Mouse (Mus musculus) midbrain, embryonic 13.5 days (tissue): ENCODE data around the gene Ccr8. TPM values are rescaled to one million over a fixed set of nuclear protein-coding genes. Genes with fewer than 3 reads are reported as not detected.

Source experiments
- ATAC-seq: fragments of 200-750 bp; cut with Nextera tagmentation; 2 replicates; pipeline ENCODE4 v1.8.0; 2017; ENCODE audit warnings: mild to moderate bottlenecking, moderate TSS enrichment, moderate library complexity
- H3K27ac ChIP-seq: fragments of 300-500 bp; sonication (generic); 2 replicates; pipeline ENCODE4 v1.5.1; 2015; ENCODE audit warnings: inconsistent platforms, mild to moderate bottlenecking, moderate library complexity
- H3K27me3 ChIP-seq: fragments of 300-500 bp; sonication (generic); 2 replicates; pipeline ENCODE4 v1.6.1; 2015; ENCODE audit warnings: mild to moderate bottlenecking, inconsistent platforms
- H3K36me3 ChIP-seq: fragments of 300-500 bp; sonication (generic); 2 replicates; pipeline ENCODE4 v1.6.1; 2015; ENCODE audit warnings: mild to moderate bottlenecking, inconsistent platforms
- H3K4me1 ChIP-seq: fragments of 300-500 bp; sonication (generic); replicated peaks from 2 replicates; pipeline ENCODE4 v1.6.1; 2015; ENCODE audit warnings: inconsistent platforms
- H3K4me2 ChIP-seq: fragments of 300-500 bp; sonication (generic); replicated peaks from 2 replicates; pipeline ENCODE4 v1.6.1; 2015; ENCODE audit warnings: moderate library complexity, mild to moderate bottlenecking, inconsistent platforms
- H3K4me3 ChIP-seq: fragments of 300-500 bp; sonication (generic); replicated peaks from 2 replicates; pipeline ENCODE4 v1.5.1; 2015; ENCODE audit warnings: mild to moderate bottlenecking, inconsistent platforms
- H3K9ac ChIP-seq: fragments of 300-500 bp; sonication (generic); replicated peaks from 2 replicates; pipeline ENCODE4 v1.6.1; 2015; ENCODE audit warnings: mild to moderate bottlenecking, inconsistent platforms
- H3K9me3 ChIP-seq: fragments of 300-500 bp; sonication (generic); 2 replicates; pipeline ENCODE4 v1.6.1; 2016; ENCODE audit warnings: mild to moderate bottlenecking, inconsistent platforms
- WGBS: fragments of 180-500 bp; shearing (Covaris S2); methylation state at CpG from one replicate; pipeline ENCODE4 v1.1.7; 2015; 5-methylcytosine and 5-hydroxymethylcytosine counted together
- polyA plus RNA-seq: library from polyadenylated mRNA; unstranded; fragments of >200 nt; fragmentation: Nextera tagmentation; extraction: Ambion mirVana; gene quantifications from 2 replicates; pipeline ENCODE4 v1.2.1, GENCODE M21; 2015

The Ccr8 gene
- polyA plus RNA-seq, 1 experiment from 2014 or later: not detected

- H3K4me2 ChIP-seq: no peak overlapping the region
- H3K9me3 ChIP-seq: no peaks in the 10 kb centered on the region
- ATAC-seq: peak; percentile 62
- no peak overlapping the region for H3K4me3 ChIP-seq
- 26% methylated on average over 3 of the region's 3 CpGs for WGBS
- no peaks in the 10 kb centered on the region for H3K27me3 ChIP-seq
- no peaks in the 10 kb centered on the region for H3K4me1 ChIP-seq
- H3K36me3 ChIP-seq: no peaks in the 10 kb centered on the region
- no peak overlapping the region for H3K27ac ChIP-seq
- no peak overlapping the region for H3K9ac ChIP-seq
These were observed 18.7 kb upstream of the Ccr8 start for GRCm38 (mm10) chr9:120073169-120073568.

- Histone ChIP-seq H3K4me3 (no peak overlapping the region), H3K36me3 (no peaks in the 10 kb centered on the region), H3K27ac (no peak overlapping the region), H3K4me2 (no peak overlapping the region), H3K9me3 (no peaks in the 10 kb centered on the region), H3K27me3 (no peaks in the 10 kb centered on the region), H3K9ac (no peak overlapping the region), H3K4me1 (no peaks in the 10 kb centered on the region)
- 90% methylated on average over 7 of the region's 7 CpGs for WGBS
- no peak for ATAC-seq
These were observed 17.4 kb upstream of the Ccr8 start for GRCm38 (mm10) chr9:120074516-120074915.

- no peaks in the 10 kb centered on the region for H3K4me1 ChIP-seq
- ATAC-seq: no peak
- H3K27me3 ChIP-seq: no peaks in the 10 kb centered on the region
- H3K9ac ChIP-seq: no peak overlapping the region
- H3K27ac ChIP-seq: no peak overlapping the region
- no peak overlapping the region for H3K4me3 ChIP-seq
- H3K9me3 ChIP-seq: no peaks in the 10 kb centered on the region
- WGBS: 76% methylated on average over 3 of the region's 3 CpGs
- no peak overlapping the region for H3K4me2 ChIP-seq
- no peaks in the 10 kb centered on the region for H3K36me3 ChIP-seq
These were observed 13.7 kb upstream of the Ccr8 start for GRCm38 (mm10) chr9:120078241-120078640.

GRCm38 (mm10) chr9:120079901-120080300 lies 12.0 kb upstream of the Ccr8 start:
- 75% methylated on average over 7 of the region's 7 CpGs for WGBS
- Histone ChIP-seq H3K36me3 (no peaks in the 10 kb centered on the region), H3K27me3 (no peaks in the 10 kb centered on the region), H3K9me3 (no peaks in the 10 kb centered on the region), H3K9ac (no peak overlapping the region), H3K27ac (no peak overlapping the region), H3K4me2 (no peak overlapping the region), H3K4me3 (no peak overlapping the region), H3K4me1 (no peaks in the 10 kb centered on the region)
- ATAC-seq: no peak

- Histone ChIP-seq H3K27ac (no peak overlapping the region), H3K4me3 (no peak overlapping the region), H3K27me3 (no peaks in the 10 kb centered on the region), H3K4me2 (no peak overlapping the region), H3K36me3 (no peaks in the 10 kb centered on the region), H3K4me1 (no peaks in the 10 kb centered on the region), H3K9me3 (no peaks in the 10 kb centered on the region), H3K9ac (no peak overlapping the region)
- WGBS: 87% methylated on average over 8 of the region's 8 CpGs
- ATAC-seq: no peak
These were observed 11.3 kb upstream of the Ccr8 start for GRCm38 (mm10) chr9:120080546-120081108.

GRCm38 (mm10) chr9:120081247-120081646 lies 10.7 kb upstream of the Ccr8 start:
- ATAC-seq: no peak
- H3K27ac ChIP-seq: no peak overlapping the region
- H3K4me2 ChIP-seq: no peak overlapping the region
- 73% methylated on average over 6 of the region's 6 CpGs for WGBS
- no peaks in the 10 kb centered on the region for H3K36me3 ChIP-seq
- no peaks in the 10 kb centered on the region for H3K4me1 ChIP-seq
- no peak overlapping the region for H3K4me3 ChIP-seq
- H3K9ac ChIP-seq: no peak overlapping the region
- H3K9me3 ChIP-seq: no peaks in the 10 kb centered on the region
- H3K27me3 ChIP-seq: no peaks in the 10 kb centered on the region

- Histone ChIP-seq H3K4me1 (no peaks in the 10 kb centered on the region), H3K9ac (no peak overlapping the region), H3K4me3 (no peak overlapping the region), H3K27ac (no peak overlapping the region), H3K36me3 (no peaks in the 10 kb centered on the region), H3K27me3 (no peaks in the 10 kb centered on the region), H3K9me3 (no peaks in the 10 kb centered on the region), H3K4me2 (no peak overlapping the region)
- 75% methylated on average over 5 of the region's 5 CpGs for WGBS
- no peak for ATAC-seq
These were observed 9.9 kb upstream of the Ccr8 start for GRCm38 (mm10) chr9:120081967-120082366.

- no peaks in the 10 kb centered on the region for H3K27me3 ChIP-seq
- H3K4me3 ChIP-seq: no peak overlapping the region
- ATAC-seq: no peak
- H3K4me2 ChIP-seq: no peak overlapping the region
- whole genome bisulfite sequencing: 72% methylated on average over 4 of the region's 4 CpGs
- H3K9ac ChIP-seq: no peak overlapping the region
- H3K4me1 ChIP-seq: no peaks in the 10 kb centered on the region
- no peak overlapping the region for H3K27ac ChIP-seq
- no peaks in the 10 kb centered on the region for H3K36me3 ChIP-seq
- H3K9me3 ChIP-seq: no peaks in the 10 kb centered on the region
These were observed 9.2 kb upstream of the Ccr8 start for GRCm38 (mm10) chr9:120082691-120083090.

GRCm38 (mm10) chr9:120083158-120083894 lies 8.6 kb upstream of the Ccr8 start:
- H3K27ac ChIP-seq: no peak overlapping the region
- no peak overlapping the region for H3K9ac ChIP-seq
- H3K9me3 ChIP-seq: no peaks in the 10 kb centered on the region
- H3K4me3 ChIP-seq: no peak overlapping the region
- no peaks in the 10 kb centered on the region for H3K27me3 ChIP-seq
- WGBS: 76% methylated on average over 18 of the region's 18 CpGs
- no peaks in the 10 kb centered on the region for H3K36me3 ChIP-seq
- ATAC-seq: no peak
- no peak overlapping the region for H3K4me2 ChIP-seq
- no peaks in the 10 kb centered on the region for H3K4me1 ChIP-seq

GRCm38 (mm10) chr9:120084406-120084805 lies 7.5 kb upstream of the Ccr8 start:
- Histone ChIP-seq H3K4me1 (no peaks in the 10 kb centered on the region), H3K36me3 (no peaks in the 10 kb centered on the region), H3K9ac (0 out of 2 replicates have a peak overlapping the region, but pooled peaks have one; percentile 4), H3K4me2 (no peak overlapping the region), H3K27ac (no peak overlapping the region), H3K4me3 (no peak overlapping the region), H3K27me3 (no peaks in the 10 kb centered on the region), H3K9me3 (0 out of 2 replicates have a peak, but pooled peaks cover 4% of the 10 kb centered on the region)
- ATAC-seq: no peak
- WGBS: 86% methylated on average over 9 of the region's 9 CpGs

- no peaks in the 10 kb centered on the region for H3K27me3 ChIP-seq
- H3K4me1 ChIP-seq: no peaks in the 10 kb centered on the region
- H3K9ac ChIP-seq: no peak overlapping the region
- 83% methylated on average over 7 of the region's 7 CpGs for WGBS
- H3K36me3 ChIP-seq: no peaks in the 10 kb centered on the region
- H3K4me2 ChIP-seq: no peak overlapping the region
- ATAC-seq: no peak
- H3K9me3 ChIP-seq: 0 out of 2 replicates have a peak, but pooled peaks cover 4% of the 10 kb centered on the region
- no peak overlapping the region for H3K27ac ChIP-seq
- H3K4me3 ChIP-seq: no peak overlapping the region
These were observed 2.8 kb upstream of the Ccr8 start for GRCm38 (mm10) chr9:120089125-120089524.

- Histone ChIP-seq H3K9me3 (0 out of 2 replicates have a peak, but pooled peaks cover 4% of the 10 kb centered on the region), H3K4me2 (no peak overlapping the region), H3K4me1 (no peaks in the 10 kb centered on the region), H3K9ac (no peak overlapping the region), H3K27ac (no peak overlapping the region), H3K4me3 (no peak overlapping the region), H3K27me3 (no peaks in the 10 kb centered on the region), H3K36me3 (no peaks in the 10 kb centered on the region)
- 86% methylated on average over 10 of the region's 10 CpGs for WGBS
- ATAC-seq: no peak
These were observed 828 bp upstream of the Ccr8 start for GRCm38 (mm10) chr9:120091086-120091485.
